Mouse (Mus musculus): ENCODE results near the gene Cdkn1c. TPM values are rescaled to one million over a fixed set of nuclear protein-coding genes. Genes with fewer than 3 reads are reported as not detected.

Gene Cdkn1c
- polyA plus RNA-seq, 1 experiment from 2014 or later: 173 TPM

DNA sequence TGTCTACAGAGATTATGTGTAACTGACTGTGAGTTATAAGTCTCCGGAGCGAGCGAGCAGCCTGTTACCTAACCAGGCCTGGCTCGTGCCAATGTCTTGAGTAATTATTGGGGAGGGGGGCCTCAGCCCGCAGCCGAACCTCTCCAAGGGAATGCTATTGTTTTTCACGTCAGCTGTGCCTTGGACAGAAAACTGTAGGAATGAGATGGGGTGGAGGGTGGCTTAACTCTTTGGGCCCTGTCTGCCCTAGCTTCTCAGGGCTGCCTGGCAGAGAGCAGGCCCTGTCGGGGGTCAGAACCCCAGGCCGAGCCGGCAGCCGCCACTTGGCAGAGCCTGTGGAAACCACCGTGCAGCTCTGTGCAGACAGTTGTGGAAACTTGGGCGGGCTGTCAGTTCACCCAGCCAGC lies 52.2 kb downstream of the Cdkn1c start:
- Histone ChIP-seq H3K27ac (ENCODE audit: low read length) (no peak overlapping the region), H3K27me3 (ENCODE audit: control insufficient read depth, insufficient read depth, low read depth, low read length) (no peaks in the 10 kb centered on the region), H3K4me3 (ENCODE audit: low read depth, low read length) (no peak overlapping the region), H3K4me1 (ENCODE audit: control insufficient read depth, low read depth, low read length) (no peaks in the 10 kb centered on the region), H3K9ac (ENCODE audit: low read depth, low read length) (no peak overlapping the region), H3K4me2 (ENCODE audit: low read depth, low read length) (no peak overlapping the region), H3K36me3 (ENCODE audit: control insufficient read depth, insufficient read depth) (no peaks in the 10 kb centered on the region), H3K9me3 (replicated peaks; ENCODE audit: control insufficient read depth, low read length) (no peaks in the 10 kb centered on the region)
- 57% methylated on average over 13 of the region's 13 CpGs for WGBS (ENCODE audit: insufficient replicate concordance)
- ATAC-seq (ENCODE audit: low read depth): no peak

Other genes with a start within 250 kb of the Cdkn1c start
- 13.0 and 14.4 TPM in 2 replicates for gene Slc22a18, start 12.7 kb upstream of the Cdkn1c start, polyA plus RNA-seq (2015; fragmentation: Nextera tagmentation; extraction: Ambion mirVana)
- gene Phlda2, start 42.1 kb upstream of the Cdkn1c start, polyA plus RNA-seq (2015; fragmentation: Nextera tagmentation; extraction: Ambion mirVana): 25.8 and 25.9 TPM in 2 replicates
- 74.9 and 78.9 TPM in 2 replicates for gene Nap1l4, start 88.1 kb upstream of the Cdkn1c start, polyA plus RNA-seq (2015; fragmentation: Nextera tagmentation; extraction: Ambion mirVana)
- 62.0 and 64.3 TPM in 2 replicates for gene Cars, start 139.0 kb upstream of the Cdkn1c start, polyA plus RNA-seq (2015; fragmentation: Nextera tagmentation; extraction: Ambion mirVana)
- 1.3 and 1.4 TPM in 2 replicates for gene Tnfrsf26, start 167.7 kb upstream of the Cdkn1c start, polyA plus RNA-seq (2015; fragmentation: Nextera tagmentation; extraction: Ambion mirVana)
- 0.42 and 0.53 TPM in 2 replicates for gene Tnfrsf22, start 188.6 kb upstream of the Cdkn1c start, polyA plus RNA-seq (2015; fragmentation: Nextera tagmentation; extraction: Ambion mirVana)
- 0.35 and 0.55 TPM in 2 replicates for gene Tnfrsf23, start 224.8 kb upstream of the Cdkn1c start, polyA plus RNA-seq (2015; fragmentation: Nextera tagmentation; extraction: Ambion mirVana)

All from liver, embryonic 16.5 days (tissue).